Mouse (Mus musculus) heart, embryonic 14.5 days (tissue): ENCODE results near the gene Disc1. TPM values are rescaled to one million over a fixed set of nuclear protein-coding genes. Genes with fewer than 3 reads are reported as not detected.

Source experiments
- ATAC-seq: fragments of 200-750 bp; cut with Nextera tagmentation; 2 replicates; pipeline ENCODE4 v1.8.0; 2017; ENCODE audit warnings: low read depth, moderate TSS enrichment; ENCODE audit not compliant: insufficient number of reproducible peaks, insufficient read depth, low FRiP score
- H3K27ac ChIP-seq, 2 experiments: fragments of 200-500 bp in 1 of 2; fragments of 300-500 bp in 1 of 2; sonication (generic) in 1 of 2; replicated peaks in 1 of 2; 2 replicates each; pipeline ENCODE4 v1.5.1; 2012 to 2014; ENCODE audit warnings: low read depth in 2 of 2, low read length in 2 of 2, control low read depth in 1 of 2, mild to moderate bottlenecking in 1 of 2, mixed read lengths in 1 of 2; ENCODE audit not compliant: control insufficient read depth in 1 of 2, insufficient read depth in 1 of 2
- H3K27me3 ChIP-seq: fragments of 300-500 bp; sonication (generic); 2 replicates; pipeline ENCODE4 v1.6.1; 2014; ENCODE audit warnings: mild to moderate bottlenecking, low read length, control low read depth; ENCODE audit not compliant: control insufficient read depth, insufficient read depth
- H3K36me3 ChIP-seq: fragments of 300-500 bp; sonication (generic); 2 replicates; pipeline ENCODE4 v1.6.1; 2014; ENCODE audit warnings: mild to moderate bottlenecking, control low read depth, low read length, mixed read lengths; ENCODE audit not compliant: control insufficient read depth, insufficient read depth
- H3K4me1 ChIP-seq, 2 experiments: fragments of 200-500 bp in 1 of 2; fragments of 300-500 bp in 1 of 2; sonication (generic) in 1 of 2; 2 replicates each; pipeline ENCODE4 v1.6.1; 2012 to 2014; ENCODE audit warnings: low read length in 2 of 2, control low read depth in 1 of 2, mixed read lengths in 1 of 2; ENCODE audit not compliant: control insufficient read depth in 2 of 2, insufficient read depth in 2 of 2
- H3K4me2 ChIP-seq: fragments of 300-500 bp; sonication (generic); 2 replicates; pipeline ENCODE4 v1.6.1; 2014; ENCODE audit warnings: mild to moderate bottlenecking, low read length
- H3K4me3 ChIP-seq, 2 experiments: fragments of 200-500 bp in 1 of 2; fragments of 300-500 bp in 1 of 2; sonication (generic) in 1 of 2; 2 replicates each; pipeline ENCODE4 v1.5.1; 2012 to 2014; ENCODE audit warnings: low read length in 2 of 2, mild to moderate bottlenecking in 2 of 2, control low read depth in 1 of 2, low read depth in 1 of 2, moderate library complexity in 1 of 2; ENCODE audit not compliant: control insufficient read depth in 1 of 2, insufficient read depth in 1 of 2
- H3K9ac ChIP-seq: fragments of 300-500 bp; sonication (generic); 2 replicates; pipeline ENCODE4 v1.6.1; 2014; ENCODE audit warnings: mild to moderate bottlenecking, low read length
- H3K9me3 ChIP-seq: fragments of 300-500 bp; sonication (generic); 2 replicates; pipeline ENCODE4 v1.6.1; 2016; ENCODE audit warnings: low read length, control low read depth; ENCODE audit not compliant: control insufficient read depth
- WGBS: fragments of 180-500 bp; shearing (Covaris S2); extraction: QIAGEN DNeasy Blood & Tissue Kit; methylation state at CpG from one replicate; pipeline ENCODE4 v1.1.7; 2014; 5-methylcytosine and 5-hydroxymethylcytosine counted together
- polyA plus RNA-seq: library from polyadenylated mRNA; unstranded; fragments of >200 nt; fragmentation: Nextera tagmentation; extraction: Ambion mirVana; gene quantifications from 2 replicates; pipeline ENCODE4 v1.2.1, GENCODE M21; 2014

Gene Disc1
- polyA plus RNA-seq, 1 experiment from 2014 or later: 4.2 TPM

DNA sequence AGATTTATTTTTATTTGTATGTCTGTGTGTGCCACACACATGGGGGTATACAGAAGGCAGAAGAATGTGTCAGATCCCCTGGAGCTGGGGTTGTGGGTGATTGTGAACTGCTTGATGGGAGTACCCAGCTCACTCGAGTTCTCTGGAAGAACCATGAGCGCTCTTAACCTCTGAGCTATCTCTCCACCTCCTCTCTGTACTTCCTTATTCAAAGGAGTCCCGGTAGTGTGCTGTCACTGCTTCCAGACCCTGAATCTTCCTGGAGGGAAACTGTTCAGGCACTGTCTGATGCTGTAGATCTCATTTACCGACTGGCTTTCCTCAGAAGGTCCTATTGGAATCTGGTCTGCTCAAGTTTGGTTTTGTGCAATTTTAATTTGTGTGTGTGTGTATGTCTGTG, 186.8 kb downstream of the Disc1 start:
- H3K4me3 ChIP-seq: no peak overlapping the region
- H3K27ac ChIP-seq: no peak overlapping the region
- H3K4me1 ChIP-seq: peaks cover 33 to 39% of the 10 kb centered on the region in 2 experiments
- ATAC-seq: no peak
- H3K36me3 ChIP-seq: no peaks in the 10 kb centered on the region
- H3K27me3 ChIP-seq: no peaks in the 10 kb centered on the region
- H3K9me3 ChIP-seq: no peaks in the 10 kb centered on the region
- 55% methylated on average over 4 of the region's 4 CpGs for WGBS
- no peak overlapping the region for H3K4me2 ChIP-seq
- H3K9ac ChIP-seq: no peak overlapping the region

DNA sequence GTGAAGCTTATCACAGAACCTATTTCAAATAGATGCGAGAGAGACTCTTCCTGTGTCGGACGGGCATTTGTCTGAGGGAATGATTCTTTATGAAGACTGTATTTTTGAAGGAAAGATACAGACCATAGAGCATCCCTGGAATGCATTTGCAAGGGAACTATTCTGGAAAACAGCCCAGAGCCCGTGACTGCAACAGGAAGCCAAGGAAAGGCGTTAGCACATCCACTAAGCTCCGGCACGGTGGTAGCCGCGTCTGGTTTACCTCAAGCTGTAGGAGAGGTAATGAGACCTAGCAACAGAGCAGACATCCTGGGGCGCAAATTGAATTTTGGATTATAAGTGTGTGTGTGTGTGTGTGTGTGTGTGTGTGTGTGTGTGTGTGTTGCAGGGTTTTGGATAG, 188.4 kb downstream of the Disc1 start:
- Histone ChIP-seq H3K27me3 (no peaks in the 10 kb centered on the region), H3K4me3 (no peak overlapping the region), H3K36me3 (no peaks in the 10 kb centered on the region), H3K9ac (no peak overlapping the region), H3K27ac (peak overlapping the region; percentile 62 to 67; a peak in 3 of 4 replicates), H3K4me2 (peak overlapping the region; percentile 34), H3K4me1 (peaks cover 23 to 30% of the 10 kb centered on the region in 2 experiments), H3K9me3 (no peaks in the 10 kb centered on the region)
- ATAC-seq: no peak
- WGBS: 3% methylated on average over 10 of the region's 10 CpGs

DNA sequence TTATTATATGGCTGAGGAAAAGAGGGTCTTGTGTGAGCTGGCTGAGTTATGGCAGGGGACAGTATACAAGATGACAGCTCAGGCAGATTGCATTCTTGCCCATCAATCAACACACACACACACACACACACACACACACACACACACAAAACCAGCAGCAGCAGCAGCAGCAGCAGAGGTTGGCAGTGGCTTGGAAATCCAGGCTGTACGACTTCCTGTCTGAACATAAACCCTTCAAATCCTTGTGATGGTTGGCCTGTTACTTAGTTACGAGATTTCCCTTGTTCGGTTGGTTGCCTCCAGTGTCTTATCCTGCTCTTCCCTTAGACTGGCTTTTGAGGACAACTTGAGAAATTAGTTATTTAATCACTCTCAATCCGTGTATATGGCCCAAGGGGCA, 188.9 kb downstream of the Disc1 start:
- peaks cover 19 to 28% of the 10 kb centered on the region in 2 experiments for H3K4me1 ChIP-seq
- H3K9ac ChIP-seq: no peak overlapping the region
- H3K27me3 ChIP-seq: no peaks in the 10 kb centered on the region
- no peaks in the 10 kb centered on the region for H3K36me3 ChIP-seq
- WGBS: 32% methylated on average over 4 of the region's 4 CpGs
- H3K4me2 ChIP-seq: peak overlapping the region; percentile 34; the same call in 1 of the 2 replicates
- peak overlapping the region; percentile 62 to 67 for H3K27ac ChIP-seq
- peak; percentile 43 for ATAC-seq
- no peaks in the 10 kb centered on the region for H3K9me3 ChIP-seq
- H3K4me3 ChIP-seq: no peak overlapping the region

DNA sequence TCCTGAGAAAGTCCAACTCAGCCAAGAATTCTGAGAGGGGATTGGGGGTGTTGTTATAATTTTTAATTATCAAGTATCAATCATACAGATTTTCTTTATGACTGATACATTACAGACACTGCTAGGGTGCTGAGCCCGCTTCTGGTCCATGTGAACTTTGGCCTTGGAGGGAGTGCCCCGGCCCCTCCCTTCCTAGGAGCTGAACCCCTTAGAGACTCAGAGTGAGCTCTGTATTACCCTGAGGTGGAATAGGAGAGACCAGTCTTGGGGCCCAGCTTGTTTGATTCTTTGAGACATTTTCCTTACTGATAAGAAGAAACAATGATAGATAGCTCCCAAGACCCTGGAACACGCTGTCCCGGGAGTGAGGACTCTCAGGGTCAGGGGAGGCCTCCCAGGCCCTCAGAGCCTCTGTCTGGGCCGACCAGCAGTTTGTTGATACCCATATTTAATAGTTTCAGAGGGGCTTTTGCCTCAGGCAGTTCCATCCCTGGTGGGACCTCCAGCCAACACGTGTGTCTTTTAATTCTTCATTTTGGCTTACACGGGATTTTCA, 192.8 kb downstream of the Disc1 start:
- no peak overlapping the region for H3K4me3 ChIP-seq
- no peak overlapping the region for H3K9ac ChIP-seq
- H3K4me1 ChIP-seq: peaks cover 13 to 23% of the 10 kb centered on the region in 2 experiments
- no peaks in the 10 kb centered on the region for H3K36me3 ChIP-seq
- ATAC-seq: no peak
- 51% methylated on average over 7 of the region's 7 CpGs for WGBS
- H3K27me3 ChIP-seq: no peaks in the 10 kb centered on the region
- no peak overlapping the region for H3K4me2 ChIP-seq
- H3K27ac ChIP-seq: no peak overlapping the region
- 0 out of 2 replicates have a peak, but pooled peaks cover 4% of the 10 kb centered on the region for H3K9me3 ChIP-seq

DNA sequence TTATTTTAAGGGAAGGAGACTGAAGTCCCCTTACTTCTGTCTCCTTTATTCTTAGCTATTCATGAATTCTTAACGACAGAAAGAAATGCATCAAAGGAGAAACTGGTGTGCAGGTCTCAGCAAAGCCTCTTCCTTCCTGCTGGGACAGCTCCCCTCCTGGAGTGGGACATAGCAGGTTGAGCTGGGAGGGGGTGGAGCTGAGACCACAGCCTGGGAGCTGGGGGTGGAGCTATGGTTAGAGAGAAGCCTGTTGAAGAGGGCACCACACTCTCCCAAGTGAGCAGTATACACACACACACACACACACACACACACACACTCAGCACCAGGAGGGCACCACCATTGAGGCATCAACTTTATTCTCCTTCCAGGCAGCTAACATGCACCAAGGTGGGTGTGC, 193.4 kb downstream of the Disc1 start:
- Histone ChIP-seq H3K4me3 (no peak overlapping the region), H3K9me3 (0 out of 2 replicates have a peak, but pooled peaks cover 4% of the 10 kb centered on the region), H3K27ac (no peak overlapping the region), H3K36me3 (no peaks in the 10 kb centered on the region), H3K27me3 (no peaks in the 10 kb centered on the region), H3K4me1 (peaks cover 11 to 18% of the 10 kb centered on the region in 2 experiments), H3K4me2 (no peak overlapping the region), H3K9ac (no peak overlapping the region)
- no peak for ATAC-seq
- WGBS: 6% methylated on average over 1 of the region's 1 CpGs

DNA sequence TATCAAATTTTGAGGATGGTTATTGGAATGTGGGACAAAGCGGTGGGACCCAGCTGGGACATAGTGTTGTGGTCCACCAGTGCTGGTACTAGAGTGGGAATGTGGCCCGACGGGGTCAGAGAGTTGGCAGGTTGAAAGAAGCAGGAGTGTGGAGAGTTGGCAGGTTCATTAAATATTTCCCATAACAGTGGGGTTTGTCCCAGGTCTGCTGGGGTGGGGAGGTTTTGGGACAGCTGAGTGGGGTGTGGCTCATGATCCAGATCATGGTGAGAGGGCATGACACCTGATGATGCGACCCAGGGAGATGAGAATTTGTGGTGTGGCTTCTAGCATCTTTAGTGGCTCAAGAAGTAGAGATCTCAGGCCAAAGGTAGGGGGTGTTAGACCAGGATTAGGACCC, 199.0 kb downstream of the Disc1 start:
- H3K27ac ChIP-seq: no peak overlapping the region
- no peaks in the 10 kb centered on the region for H3K36me3 ChIP-seq
- no peak for ATAC-seq
- H3K27me3 ChIP-seq: no peaks in the 10 kb centered on the region
- WGBS: 91% methylated on average over 4 of the region's 4 CpGs
- H3K9ac ChIP-seq: no peak overlapping the region
- H3K9me3 ChIP-seq: 0 out of 2 replicates have a peak, but pooled peaks cover 4% of the 10 kb centered on the region
- H3K4me3 ChIP-seq: no peak overlapping the region
- no peak overlapping the region for H3K4me2 ChIP-seq
- H3K4me1 ChIP-seq: peaks cover 18 to 26% of the 10 kb centered on the region in 2 experiments

DNA sequence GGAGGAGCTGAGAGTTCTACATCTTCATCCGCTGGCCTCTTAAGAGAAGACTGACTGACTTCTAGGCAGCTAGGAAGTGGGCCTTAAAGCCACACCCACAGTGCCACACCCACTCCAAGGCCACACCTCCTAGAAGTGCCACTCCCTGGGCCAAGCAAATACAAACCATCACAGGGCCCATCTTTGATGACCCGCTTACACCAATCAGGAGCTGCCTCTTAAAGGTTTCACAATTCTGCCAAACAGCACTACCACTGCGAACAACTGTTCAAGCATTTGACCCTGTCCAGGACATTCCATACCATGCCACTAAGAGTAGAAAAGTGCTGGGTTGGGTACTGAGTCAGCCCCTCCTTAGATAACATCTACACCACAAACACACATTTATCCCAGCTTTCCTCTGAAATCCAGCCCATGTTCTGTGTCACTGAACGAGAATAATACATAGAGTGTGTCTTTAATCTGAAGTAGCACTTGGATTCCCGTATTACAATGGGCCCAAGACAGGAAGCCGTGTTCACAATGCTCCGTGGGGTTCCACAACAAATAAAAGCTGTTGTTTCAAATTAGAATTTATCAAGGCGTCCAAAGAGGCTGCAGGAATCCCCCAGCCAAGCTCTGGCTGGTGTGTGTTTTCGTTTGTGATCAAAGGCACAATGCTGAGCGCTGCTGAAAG, 199.6 kb downstream of the Disc1 start:
- 44% methylated on average over 10 of the region's 10 CpGs for WGBS
- H3K9ac ChIP-seq: peak overlapping the region; percentile 78
- no peak; the same call in 1 of the 2 replicates for ATAC-seq
- H3K9me3 ChIP-seq: 0 out of 2 replicates have a peak, but pooled peaks cover 2% of the 10 kb centered on the region
- peak overlapping the region; percentile 81 for H3K4me2 ChIP-seq
- H3K4me1 ChIP-seq: peaks cover 18 to 29% of the 10 kb centered on the region in 2 experiments
- no peaks in the 10 kb centered on the region for H3K36me3 ChIP-seq
- H3K4me3 ChIP-seq: peak overlapping the region; percentile 42 to 44
- no peaks in the 10 kb centered on the region for H3K27me3 ChIP-seq
- peak overlapping the region; percentile 86 to 91 for H3K27ac ChIP-seq
